7 mouse cellular contexts compared by ENCODE assay signal in genomic region chr6:134566818-134567485, GRCm38 (mm10). TPM values are rescaled to one million over a fixed set of nuclear protein-coding genes. Genes with fewer than 3 reads are reported as not detected.
DNase-seq lines count a peak whose midpoint lies in the region; ATAC-seq lines count a peak whose summit lies in the region.

TSS of gene Lrp6 (minus strand) at chr6:134566965.

- under 1% methylated on average over 96 of the region's 99 CpGs for WGBS in limb, embryonic 10.5 days
- under 1% methylated on average over 93 of the region's 99 CpGs for WGBS in midbrain, embryonic 12.5 days

- peak within 1 kb of the TSS; percentile 100 for H3K27ac ChIP-seq in limb, embryonic 10.5 days
- H3K27ac ChIP-seq in midbrain, embryonic 12.5 days (replicated peaks), result peak within 1 kb of the TSS; percentile 99

- H3K9me3 ChIP-seq in limb, embryonic 10.5 days (replicated peaks), result no peaks in the 10 kb centered on the region
- H3K9me3 ChIP-seq in midbrain, embryonic 12.5 days, result no peaks in the 10 kb centered on the region

- DNase-seq in adrenal gland, postnatal 10 days, result peak; percentile 91
- DNase-seq in embryo, embryonic 9.5 days (ENCODE audit: extremely low spot score), result peak; percentile 90
- peak; percentile 99 for DNase-seq in heart, adult 11 months
- DNase-seq in kidney, adult 18-20 months, result peak; percentile 87
- peak; percentile 92 for DNase-seq in limb, embryonic 10.5 days (ENCODE audit: low spot score)
- DNase-seq in skeletal muscle tissue, adult 2 months (ENCODE audit: low read depth, low spot score), result peak; percentile 76

- H3K9ac ChIP-seq in midbrain, embryonic 12.5 days (replicated peaks), result peak within 1 kb of the TSS; percentile 99

- H3K27me3 ChIP-seq in limb, embryonic 10.5 days (ENCODE audit: low read depth, poor library complexity, severe bottlenecking), result no peaks in the 10 kb centered on the region
- peaks cover 9% of the 10 kb centered on the region; the same call in 1 of the 2 replicates for H3K27me3 ChIP-seq in midbrain, embryonic 12.5 days

- H3K36me3 ChIP-seq in limb, embryonic 10.5 days, result 0 out of 2 replicates have a peak, but pooled peaks cover 2% of the 10 kb centered on the region
- no peaks in the 10 kb centered on the region for H3K36me3 ChIP-seq in midbrain, embryonic 12.5 days

- peak; percentile 94 for ATAC-seq in midbrain, embryonic 12.5 days (ENCODE audit: low FRiP score, low read depth)

- H3K4me1 ChIP-seq in limb, embryonic 10.5 days, result peaks cover 19% of the 10 kb centered on the region
- peaks cover 25% of the 10 kb centered on the region for H3K4me1 ChIP-seq in midbrain, embryonic 12.5 days

- peak within 1 kb of the TSS; percentile 93 for H3K4me3 ChIP-seq in limb, embryonic 10.5 days
- H3K4me3 ChIP-seq in midbrain, embryonic 12.5 days, result peak within 1 kb of the TSS; percentile 94

- peak within 1 kb of the TSS; percentile 74 for H3K4me2 ChIP-seq in midbrain, embryonic 12.5 days (replicated peaks)

RNA-seq across cellular contexts. Expression of gene Lrp6, which starts in this region (rescaled TPM):
- total RNA-seq in adrenal gland, postnatal 10 days (2021), result 10 to 100 TPM; 77.3 to 78.5 TPM
- 25.3 and 33.4 TPM in 2 replicates for polyA plus RNA-seq in limb, embryonic 10.5 days (2016; fragmentation: Nextera tagmentation; extraction: Ambion mirVana)
- polyA plus RNA-seq in midbrain, embryonic 12.5 days (2016; fragmentation: Nextera tagmentation; extraction: Ambion mirVana), result 33.7 and 36.2 TPM in 2 replicates

Comparison
In these comparisons a context has a peak if more than half of its experiments do, and no peak if none do; other contexts are left out.
1. Peak in every context shown above with its lines: DNase-seq, ATAC-seq, H3K4me3 ChIP-seq and H3K27ac ChIP-seq.